Mouse (Mus musculus): ENCODE measurements at regions not wholly inside any gene's neighbourhood (a gene's known extent, or its start where the extent isn't known, plus 50 kb on each side); places are given as distances from the start of the nearest gene placed in this dataset.

- no peak for TF ChIP-seq POLR2A (IDR thresholded peaks at IDR 0.05; ENCODE audit: low read depth, low read length)
- TF ChIP-seq CTCF (conservative IDR thresholded peaks at IDR 0.05; ENCODE audit: insufficient read depth, insufficient read length, low read depth, low read length) = no peak
Measured at GRCm38 (mm10) chr8:67318675-67319074, 205.0 kb upstream of the Nat3 start.
